Mouse (Mus musculus) 3134 (cell line): ENCODE results near the gene Hist2h2aa2.
A peak's percentile ranks its signal among the peaks of the same experiment; 100 is the strongest.
"Not testable (repeated sequence)": the region's sequence is repeated elsewhere in the genome, so short reads cannot be mapped to it uniquely, and the experiment has no call there.

ENCODE experiments used
- DNase-seq: peaks from one replicate; pipeline ENCODE4 v3.0.0-alpha.2; 2011; ENCODE audit warnings: low spot score; ENCODE audit not compliant: insufficient read length; ENCODE audit errors: extremely low read depth

Gene Hist2h2aa2

GRCm38 (mm10) chr3:96237904-96238511 lies 2.1 kb downstream of the Hist2h2aa2 start:
- peak; percentile 83 for DNase-seq

GRCm38 (mm10) chr3:96237335-96237903 lies 2.7 kb downstream of the Hist2h2aa2 start:
- DNase-seq: peak; percentile 67

- no peak for DNase-seq
Measured at GRCm38 (mm10) chr3:96236834-96237334, 3.2 kb downstream of the Hist2h2aa2 start.

GRCm38 (mm10) chr3:96235836-96236235 lies 4.2 kb downstream of the Hist2h2aa2 start:
- peak; percentile 40 for DNase-seq

- no peak for DNase-seq
Measured at GRCm38 (mm10) chr3:96234914-96235313, 5.2 kb downstream of the Hist2h2aa2 start.

GRCm38 (mm10) chr3:96231758-96232120 lies 8.3 kb downstream of the Hist2h2aa2 start:
- no peak for DNase-seq

- no peak for DNase-seq
Measured at GRCm38 (mm10) chr3:96230910-96231757, 8.9 kb downstream of the Hist2h2aa2 start.

GRCm38 (mm10) chr3:96230404-96230803 lies 9.7 kb downstream of the Hist2h2aa2 start:
- no peak for DNase-seq

GRCm38 (mm10) chr3:96228828-96229227 lies 11.2 kb downstream of the Hist2h2aa2 start:
- no peak for DNase-seq

GRCm38 (mm10) chr3:96226695-96227648 lies 13.1 kb downstream of the Hist2h2aa2 start:
- peak; percentile 75 for DNase-seq

- DNase-seq: no peak
Measured at GRCm38 (mm10) chr3:96225421-96225820, 14.7 kb downstream of the Hist2h2aa2 start.

GRCm38 (mm10) chr3:96222774-96223173 lies 17.3 kb downstream of the Hist2h2aa2 start:
- DNase-seq: no peak

- DNase-seq: no peak
Measured at GRCm38 (mm10) chr3:96221640-96222038, 18.4 kb downstream of the Hist2h2aa2 start.

GRCm38 (mm10) chr3:96220765-96221639 lies 19.1 kb downstream of the Hist2h2aa2 start, which contains the start of the genes Hist2h2ac and Hist2h2be:
Hist2h2ac (minus strand) TSS chr3:96220880.
Hist2h2be (plus strand) TSS chr3:96221119.
- DNase-seq: peak; percentile 94

- DNase-seq: not testable (repeated sequence)
Measured at GRCm38 (mm10) chr3:96220131-96220764, 19.8 kb downstream of the Hist2h2aa2 start.

- peak; percentile 93 for DNase-seq
Measured at GRCm38 (mm10) chr3:96219661-96220130, 20.4 kb downstream of the Hist2h2aa2 start, which contains the start of the genes Bola1 and Hist2h2ab. Bola1 (minus strand) TSS chr3:96219709. Hist2h2ab (plus strand) TSS chr3:96219865.

GRCm38 (mm10) chr3:96219191-96219641 lies 20.9 kb downstream of the Hist2h2aa2 start:
- DNase-seq: no peak

- DNase-seq: no peak
Measured at GRCm38 (mm10) chr3:96209242-96209641, 30.8 kb downstream of the Hist2h2aa2 start.
